Mouse (Mus musculus): ENCODE measurements around the gene Tcaf2.

GRCm38 (mm10) chr6:42634393-42634792 is 10.7 kb downstream of the Tcaf2 start:
- TF ChIP-seq HCFC1 (IDR thresholded peaks at IDR 0.05; ENCODE audit: borderline replicate concordance, insufficient read depth, low read length) (no peak), ZC3H11A (IDR thresholded peaks at IDR 0.05; ENCODE audit: borderline replicate concordance, low read depth, low read length) (no peak), CHD2 (IDR thresholded peaks at IDR 0.05; ENCODE audit: low read depth, low read length) (no peak), MAFK (IDR thresholded peaks at IDR 0.05; ENCODE audit: insufficient read depth, low read depth, low read length) (no peak)

All from ES-E14 (cell line).